Mouse (Mus musculus) embryonic stem cell, embryonic (primary cell): ENCODE results near the gene Pink1.

Source experiments
- CTCF ChIA-PET, 4 experiments: fragments of 300-600 bp in 2 of 4; fragments of 350-600 bp in 2 of 4; sonication (Branson Sonifier 250); formaldehyde crosslinking; loops; one replicate each; lab custom pipeline; 2022; ENCODE audit warnings: inconsistent platforms in 2 of 4; lab: Charles Lee
- POLR2A ChIA-PET, 4 experiments: fragments of 300-600 bp in 2 of 4; fragments of 350-600 bp in 2 of 4; sonication (Branson Sonifier 250); formaldehyde crosslinking; loops; one replicate each; lab custom pipeline; 2022; ENCODE audit warnings: antibody characterized with exemption in 4 of 4, inconsistent platforms in 1 of 4; lab: Charles Lee

Pink1 gene

GRCm38 (mm10) chr4:138307739-138308138 is 18.4 kb downstream of the Pink1 start:
- POLR2A ChIA-PET = interaction anchor here in 1 of 4 experiments (0.6 to 1.4 kb wide), 2 partner anchors 18 to 97 kb away, joined by 3 to 6 read pairs; partner anchors contain the start of gene Pink1
- CTCF ChIA-PET = no interaction called here

- ChIA-PET CTCF (interaction anchor here in 1 of 4 experiments (0.7 kb wide), 1 partner anchor 8 kb away, joined by 4 read pairs; no protein-coding TSS in a partner anchor), POLR2A (no interaction called here)
Observed at GRCm38 (mm10) chr4:138307025-138307424, 19.1 kb downstream of the Pink1 start.

- ChIA-PET POLR2A (interaction anchor here in 3 of 4 experiments (0.7 to 3.0 kb wide), 19 partner anchors 8 to 888 kb away, joined by 3 to 16 read pairs (median 3); partner anchors contain the start of genes Hp1bp3 (in 2 of the 3), Capzb (in 1 of the 3), Eif4g3 (in 1 of the 3) and Fam43b (in 1 of the 3)), CTCF (interaction anchor here (0.7 to 2.8 kb wide), 15 partner anchors 12 to 340 kb away, joined by 3 to 18 read pairs (median 5); no protein-coding TSS in a partner anchor)
Observed at GRCm38 (mm10) chr4:138304340-138305104, 21.6 kb downstream of the Pink1 start, which contains the start of gene Ddost. Gene Ddost (plus strand): TSS chr4:138304730.

GRCm38 (mm10) chr4:138303742-138304141 is 22.4 kb downstream of the Pink1 start:
- ChIA-PET CTCF (interaction anchor here (0.6 to 2.8 kb wide), 12 partner anchors 13 to 1179 kb away, joined by 3 to 18 read pairs (median 6); no protein-coding TSS in a partner anchor), POLR2A (interaction anchor here in 3 of 4 experiments (0.7 to 3.0 kb wide), 14 partner anchors 8 to 889 kb away, joined by 3 to 16 read pairs (median 4); partner anchors contain the start of genes Hp1bp3 (in 2 of the 3), Capzb (in 1 of the 3) and Mul1 (in 1 of the 3))

GRCm38 (mm10) chr4:138303011-138303410 is 23.1 kb downstream of the Pink1 start:
- CTCF ChIA-PET = interaction anchor here in 2 of 4 experiments (0.9 to 2.8 kb wide), 4 partner anchors 13 to 21 kb away, joined by 3 to 18 read pairs (median 11); no protein-coding TSS in a partner anchor

GRCm38 (mm10) chr4:138301271-138301780 is 24.8 kb downstream of the Pink1 start:
- POLR2A ChIA-PET = interaction anchor here in 1 of 4 experiments (0.6 kb wide), 1 partner anchor 61 kb away, joined by 3 read pairs; no protein-coding TSS in a partner anchor
- CTCF ChIA-PET = interaction anchor here in 3 of 4 experiments (0.7 to 2.0 kb wide), 8 partner anchors 10 to 698 kb away, joined by 3 to 6 read pairs (median 3); no protein-coding TSS in a partner anchor

More at GRCm38 (mm10) chr4:138303011-138303410, 23.1 kb downstream of the Pink1 start:
- POLR2A ChIA-PET = interaction anchor here in 2 of 4 experiments (0.5 to 3.0 kb wide), 3 partner anchors 12 to 100 kb away, joined by 3 to 16 read pairs (median 3); no protein-coding TSS in a partner anchor

GRCm38 (mm10) chr4:138293949-138294550 is 32.1 kb downstream of the Pink1 start:
- ChIA-PET POLR2A (interaction anchor here in 2 of 4 experiments (1.0 to 1.2 kb wide), 2 partner anchors 10 to 106 kb away, joined by 3 read pairs; partner anchors contain the start of gene Ddost (in 1 of the 2)), CTCF (interaction anchor here in 3 of 4 experiments (0.6 to 1.0 kb wide), 5 partner anchors 11 to 562 kb away, joined by 3 to 6 read pairs (median 3); no protein-coding TSS in a partner anchor)

GRCm38 (mm10) chr4:138293261-138293948 is 32.7 kb downstream of the Pink1 start:
- ChIA-PET CTCF (interaction anchor here in 3 of 4 experiments (0.6 to 1.0 kb wide), 5 partner anchors 10 to 563 kb away, joined by 3 to 6 read pairs (median 3); no protein-coding TSS in a partner anchor), POLR2A (interaction anchor here in 3 of 4 experiments (0.5 to 1.2 kb wide), 3 partner anchors 11 to 582 kb away, joined by 3 to 4 read pairs (median 3); partner anchors contain the start of gene Ddost (in 1 of the 3))

- POLR2A ChIA-PET = interaction anchor here in 2 of 4 experiments (0.6 to 0.7 kb wide), 2 partner anchors 33 to 169 kb away, joined by 3 to 5 read pairs; no protein-coding TSS in a partner anchor
Observed at GRCm38 (mm10) chr4:138292028-138292427, 34.1 kb downstream of the Pink1 start.

GRCm38 (mm10) chr4:138288691-138289090 is 37.4 kb downstream of the Pink1 start:
- ChIA-PET CTCF (interaction anchor here in 2 of 4 experiments (0.5 to 1.3 kb wide), 2 partner anchors 27 to 168 kb away, joined by 4 to 15 read pairs; no protein-coding TSS in a partner anchor), POLR2A (interaction anchor here in 1 of 4 experiments (1.0 kb wide), 1 partner anchor 10 kb away, joined by 3 read pairs; no protein-coding TSS in a partner anchor)

More at GRCm38 (mm10) chr4:138292028-138292427, 34.1 kb downstream of the Pink1 start:
- CTCF ChIA-PET = interaction anchor here in 3 of 4 experiments (0.6 to 0.9 kb wide), 4 partner anchors 8 to 22 kb away, joined by 3 to 4 read pairs (median 3); partner anchors contain the start of gene Ddost (in 1 of the 3)

GRCm38 (mm10) chr4:138286411-138286810 is 39.7 kb downstream of the Pink1 start:
- CTCF ChIA-PET = interaction anchor here in 1 of 4 experiments (0.7 kb wide), 1 partner anchor 179 kb away, joined by 5 read pairs; no protein-coding TSS in a partner anchor

GRCm38 (mm10) chr4:138282834-138283233 is 43.3 kb downstream of the Pink1 start:
- ChIA-PET CTCF (interaction anchor here (0.5 to 5.4 kb wide), 109 partner anchors 8 to 972 kb away, joined by 3 to 38 read pairs (median 4); partner anchors contain the start of genes Ddost (in 4 of the 4), Kif17 (in 2 of the 4), Pink1 (in 2 of the 4) and Eif4g3 (in 1 of the 4)), POLR2A (interaction anchor here in 2 of 4 experiments (0.5 to 1.5 kb wide), 3 partner anchors 21 to 104 kb away, joined by 3 read pairs; no protein-coding TSS in a partner anchor)

More at GRCm38 (mm10) chr4:138286411-138286810, 39.7 kb downstream of the Pink1 start:
- POLR2A ChIA-PET = no interaction called here

- ChIA-PET CTCF (no interaction called here), POLR2A (no interaction called here)
Observed at GRCm38 (mm10) chr4:138278346-138278745, 47.8 kb downstream of the Pink1 start.

GRCm38 (mm10) chr4:138272011-138272997 is 53.8 kb downstream of the Pink1 start:
- ChIA-PET CTCF (interaction anchor here in 3 of 4 experiments (0.6 to 1.9 kb wide), 5 partner anchors 10 to 127 kb away, joined by 3 to 7 read pairs (median 5); no protein-coding TSS in a partner anchor), POLR2A (no interaction called here)

- CTCF ChIA-PET = interaction anchor here in 2 of 4 experiments (0.5 to 1.1 kb wide), 4 partner anchors 15 to 307 kb away, joined by 3 to 4 read pairs (median 3); no protein-coding TSS in a partner anchor
- POLR2A ChIA-PET = interaction anchor here in 1 of 4 experiments (1.0 kb wide), 1 partner anchor 16 kb away, joined by 3 read pairs; no protein-coding TSS in a partner anchor
Observed at GRCm38 (mm10) chr4:138267869-138268268, 58.2 kb downstream of the Pink1 start.
